18 mouse cellular contexts compared by ENCODE assay signal in genomic region chr4:114369591-114369990, GRCm38 (mm10). TPM values are rescaled to one million over a fixed set of nuclear protein-coding genes. Genes with fewer than 3 reads are reported as not detected.
"Had no signal": no experiment of that assay in that cellular context is flagged by ENCODE, and none has a peak within 500 bp of the region (broad histone marks: within the 10 kb centered on the region; RNA-seq: fewer than 3 reads in every experiment).

No protein-coding gene starts in this region.

- H3K4me1 ChIP-seq: neural tube, embryonic 12.5 days; neural tube, embryonic 15.5 days had no signal

- H3K27ac ChIP-seq: neural tube, embryonic 12.5 days; neural tube, embryonic 13.5 days; neural tube, embryonic 15.5 days; stomach, embryonic 15.5 days; stomach, postnatal 0 days had no signal

- H3K4me2 ChIP-seq: neural tube, embryonic 12.5 days; neural tube, embryonic 13.5 days; neural tube, embryonic 15.5 days; stomach, embryonic 15.5 days had no signal

- H3K9me3 ChIP-seq: neural tube, embryonic 12.5 days; neural tube, embryonic 13.5 days; neural tube, embryonic 15.5 days; stomach, embryonic 15.5 days had no signal

- DNase-seq: retina, postnatal 1 day; right cerebral cortex, adult 18-20 months; right cerebral cortex, postnatal 14 days; right cerebral cortex, postnatal 25 days; right cerebral cortex, postnatal 4 days; spleen, adult 18-20 months; thymus, adult 18-20 months; thymus, adult 2 months; thymus, postnatal 14 days; thymus, postnatal 25 days; thymus, postnatal 36 days; thymus, postnatal 4 days had no signal

- H3K4me3 ChIP-seq: neural tube, embryonic 12.5 days; neural tube, embryonic 13.5 days; neural tube, embryonic 15.5 days; stomach, embryonic 15.5 days had no signal

- H3K9ac ChIP-seq: neural tube, embryonic 12.5 days; neural tube, embryonic 13.5 days; neural tube, embryonic 15.5 days; stomach, embryonic 15.5 days had no signal

- H3K27me3 ChIP-seq: neural tube, embryonic 12.5 days; neural tube, embryonic 13.5 days; neural tube, embryonic 15.5 days; stomach, embryonic 15.5 days had no signal

- H3K36me3 ChIP-seq: neural tube, embryonic 12.5 days; neural tube, embryonic 13.5 days; neural tube, embryonic 15.5 days; stomach, embryonic 15.5 days had no signal

RNA-seq across cellular contexts. Expression of gene Trabd2b, which starts 36.9 kb away (rescaled TPM):
- total RNA-seq: neutrophil, adult 5-6 weeks had no signal
